Mouse (Mus musculus) MEL-GATA-1-ER (cell line): ENCODE results near the gene Kif5a.

Source experiments
- DNase-seq: peaks from one replicate; pipeline ENCODE4 v3.0.0-alpha.2; 2012; ENCODE audit warnings: low read depth; ENCODE audit errors: extremely low read depth

The Kif5a gene

GRCm38 (mm10) chr10:127266112-127267091 is 3.3 kb upstream of the Kif5a start, which contains the start of gene Dctn2:
Gene Dctn2, plus strand, starts transcription at chr10:127266368.
- DNase-seq = peak; percentile 95

GRCm38 (mm10) chr10:127265727-127266111 is 2.6 kb upstream of the Kif5a start:
- peak; percentile 33 for DNase-seq

GRCm38 (mm10) chr10:127264971-127265370 is 1.8 kb upstream of the Kif5a start:
- no peak for DNase-seq

- DNase-seq = no peak
Measured at GRCm38 (mm10) chr10:127264336-127264735, 1.2 kb upstream of the Kif5a start.

GRCm38 (mm10) chr10:127263631-127264030 is 483 bp upstream of the Kif5a start:
- DNase-seq = no peak

GRCm38 (mm10) chr10:127261706-127262547 is 1.2 kb downstream of the Kif5a start:
- peak; percentile 47 for DNase-seq

- no peak for DNase-seq
Measured at GRCm38 (mm10) chr10:127258489-127258888, 4.7 kb downstream of the Kif5a start.

GRCm38 (mm10) chr10:127257790-127258189 is 5.4 kb downstream of the Kif5a start:
- no peak for DNase-seq

- DNase-seq = no peak
Measured at GRCm38 (mm10) chr10:127255625-127256345, 7.4 kb downstream of the Kif5a start.

- DNase-seq = no peak
Measured at GRCm38 (mm10) chr10:127250810-127251209, 12.3 kb downstream of the Kif5a start.

- no peak for DNase-seq
Measured at GRCm38 (mm10) chr10:127238241-127238824, 24.8 kb downstream of the Kif5a start.

GRCm38 (mm10) chr10:127236541-127236940 is 26.6 kb downstream of the Kif5a start:
- no peak for DNase-seq

- no peak for DNase-seq
Measured at GRCm38 (mm10) chr10:127233141-127233540, 30.0 kb downstream of the Kif5a start.

GRCm38 (mm10) chr10:127231741-127232140 is 31.4 kb downstream of the Kif5a start:
- DNase-seq = no peak

- DNase-seq = no peak
Measured at GRCm38 (mm10) chr10:127230693-127231092, 32.5 kb downstream of the Kif5a start.

- DNase-seq = peak; percentile 52
Measured at GRCm38 (mm10) chr10:127228897-127229296, 34.3 kb downstream of the Kif5a start.

- no peak for DNase-seq
Measured at GRCm38 (mm10) chr10:127227163-127227562, 36.0 kb downstream of the Kif5a start.

GRCm38 (mm10) chr10:127226318-127226895 is 36.7 kb downstream of the Kif5a start:
- no peak for DNase-seq

GRCm38 (mm10) chr10:127225732-127226131 is 37.4 kb downstream of the Kif5a start:
- DNase-seq = no peak

GRCm38 (mm10) chr10:127225213-127225612 is 37.9 kb downstream of the Kif5a start:
- no peak for DNase-seq

GRCm38 (mm10) chr10:127218339-127218738 is 44.8 kb downstream of the Kif5a start:
- no peak for DNase-seq
